Comparison of ENCODE assay signal across 20 mouse cellular contexts in genomic region chr6:46346946-46347345, GRCm38 (mm10).
DNase-seq lines count a peak whose midpoint lies in the region; ATAC-seq and TF ChIP-seq lines count a peak whose summit lies in the region.
"Had no signal": no experiment of that assay in that cellular context is flagged by ENCODE, and none has a peak within 500 bp of the region (broad histone marks: within the 10 kb centered on the region; RNA-seq: fewer than 3 reads in every experiment).

No protein-coding gene starts in this region.

- no peak overlapping the region for H3K4me2 ChIP-seq in forebrain, postnatal 0 days (ENCODE audit: low read depth)
- no peak overlapping the region for H3K4me2 ChIP-seq in hindbrain, postnatal 0 days (ENCODE audit: low read depth, low read length)
- H3K4me2 ChIP-seq: embryonic facial prominence, embryonic 15.5 days; heart, embryonic 15.5 days had no signal

- H3K9ac ChIP-seq in forebrain, postnatal 0 days, result no peak overlapping the region
- no peak overlapping the region for H3K9ac ChIP-seq in hindbrain, postnatal 0 days (replicated peaks; ENCODE audit: low read length)
- H3K9ac ChIP-seq: embryonic facial prominence, embryonic 15.5 days; heart, embryonic 15.5 days; liver, postnatal 0 days had no signal

- WGBS in forebrain, postnatal 0 days, result 57% methylated on average over 5 of the region's 5 CpGs
- WGBS in hindbrain, postnatal 0 days, result 40% methylated on average over 5 of the region's 5 CpGs

- no peaks in the 10 kb centered on the region for H3K27me3 ChIP-seq in forebrain, postnatal 0 days (ENCODE audit: insufficient read depth, low read length)
- H3K27me3 ChIP-seq in hindbrain, postnatal 0 days (ENCODE audit: insufficient read depth, low read length), result no peaks in the 10 kb centered on the region
- H3K27me3 ChIP-seq: embryonic facial prominence, embryonic 15.5 days; heart, embryonic 15.5 days had no signal

- no peak for TF ChIP-seq CTCF in forebrain, postnatal 0 days (IDR thresholded peaks at IDR 0.05; ENCODE audit: low read depth)
- TF ChIP-seq CTCF in hindbrain, postnatal 0 days (IDR thresholded peaks at IDR 0.05; ENCODE audit: low read depth), result no peak

- ATAC-seq in forebrain, postnatal 0 days, result no peak
- ATAC-seq in hindbrain, postnatal 0 days, result peak; percentile 83
- ATAC-seq in activated CD4-positive, CD25-positive, alpha-beta regulatory T cell, adult 4 months, result no peak
- ATAC-seq: liver, postnatal 0 days had no signal

- no peak overlapping the region for H3K27ac ChIP-seq in forebrain, postnatal 0 days (ENCODE audit: low read depth, low read length)
- no peak overlapping the region for H3K27ac ChIP-seq in hindbrain, postnatal 0 days
- H3K27ac ChIP-seq: embryonic facial prominence, embryonic 15.5 days; heart, adult 2 months; heart, embryonic 15.5 days; stomach, postnatal 0 days had no signal

- H3K4me3 ChIP-seq in forebrain, postnatal 0 days (ENCODE audit: low read depth, low read length), result no peak overlapping the region
- H3K4me3 ChIP-seq in hindbrain, postnatal 0 days (ENCODE audit: low read length), result no peak overlapping the region
- H3K4me3 ChIP-seq: embryonic facial prominence, embryonic 15.5 days; heart, adult 2 months; heart, embryonic 15.5 days had no signal

- H3K4me1 ChIP-seq in forebrain, postnatal 0 days (ENCODE audit: insufficient read depth), result no peaks in the 10 kb centered on the region
- no peaks in the 10 kb centered on the region for H3K4me1 ChIP-seq in hindbrain, postnatal 0 days (ENCODE audit: insufficient read depth, low read length)
- H3K4me1 ChIP-seq: embryonic facial prominence, embryonic 15.5 days; heart, embryonic 15.5 days had no signal

- peak; percentile 4 to 52 for DNase-seq in layer of hippocampus, postnatal 14 days (ENCODE audit: low spot score in 2 of 2)
- DNase-seq in layer of hippocampus, postnatal 36 days, result no peak
- DNase-seq in embryo, embryonic 10.5 days (ENCODE audit: low spot score), result peak; percentile 12
- DNase-seq in forebrain, postnatal 0 days, result peak; percentile 8
- peak; percentile 68 for DNase-seq in hindbrain, postnatal 0 days (ENCODE audit: low spot score)
- no peak for DNase-seq in ovary, postnatal 10 days (ENCODE audit: low spot score)
- DNase-seq: cerebellum, adult 11 months; heart, adult 2 months; kidney, adult 18-20 months; kidney, postnatal 14 days; layer of hippocampus, adult 9-11 months; liver; liver, postnatal 0 days; lung, postnatal 14 days; right cerebral cortex, postnatal 14 days; thymus, postnatal 25 days had no signal

- H3K9me3 ChIP-seq in forebrain, postnatal 0 days (ENCODE audit: low read length), result no peaks in the 10 kb centered on the region
- no peaks in the 10 kb centered on the region for H3K9me3 ChIP-seq in hindbrain, postnatal 0 days (ENCODE audit: low read length)
- H3K9me3 ChIP-seq: embryonic facial prominence, embryonic 15.5 days; heart, embryonic 15.5 days had no signal

- H3K36me3 ChIP-seq in forebrain, postnatal 0 days (ENCODE audit: insufficient read depth), result no peaks in the 10 kb centered on the region
- no peaks in the 10 kb centered on the region for H3K36me3 ChIP-seq in hindbrain, postnatal 0 days (ENCODE audit: insufficient read depth, low read length)
- H3K36me3 ChIP-seq: embryonic facial prominence, embryonic 15.5 days; heart, embryonic 15.5 days had no signal

Comparison
In these comparisons a context has a peak if more than half of its experiments do, and no peak if none do; other contexts are left out.
1. DNase-seq: peak in layer of hippocampus, postnatal 14 days (2 of 2), embryo, embryonic 10.5 days (single experiment), forebrain, postnatal 0 days (single experiment) and hindbrain, postnatal 0 days (single experiment); none in layer of hippocampus, postnatal 36 days (0 of 2) and ovary, postnatal 10 days (single experiment).